Mouse (Mus musculus) neural tube, embryonic 12.5 days (tissue): ENCODE results near the gene Ddx55. TPM values are rescaled to one million over a fixed set of nuclear protein-coding genes. Genes with fewer than 3 reads are reported as not detected.
"Not testable (repeated sequence)": the region's sequence is repeated elsewhere in the genome, so short reads cannot be mapped to it uniquely, and the experiment has no call there.

Experiments used
- ATAC-seq: fragments of 200-750 bp; cut with Nextera tagmentation; 2 replicates; pipeline ENCODE4 v1.8.0; 2017; ENCODE audit warnings: low read depth, mild to moderate bottlenecking, moderate TSS enrichment, moderate library complexity; ENCODE audit not compliant: low FRiP score
- H3K27ac ChIP-seq: fragments of 300-500 bp; sonication (generic); 2 replicates; pipeline ENCODE4 v1.5.1; 2016
- H3K27me3 ChIP-seq: fragments of 300-500 bp; sonication (generic); replicated peaks from 2 replicates; pipeline ENCODE4 v1.6.1; 2016; ENCODE audit warnings: mild to moderate bottlenecking
- H3K36me3 ChIP-seq: fragments of 300-500 bp; sonication (generic); 2 replicates; pipeline ENCODE4 v1.6.1; 2016; ENCODE audit warnings: mild to moderate bottlenecking
- H3K4me1 ChIP-seq: fragments of 300-500 bp; sonication (generic); 2 replicates; pipeline ENCODE4 v1.6.1; 2016
- H3K4me2 ChIP-seq: fragments of 300-500 bp; sonication (generic); replicated peaks from 2 replicates; pipeline ENCODE4 v1.6.1; 2016; ENCODE audit warnings: mild to moderate bottlenecking
- H3K4me3 ChIP-seq: fragments of 300-500 bp; sonication (generic); 2 replicates; pipeline ENCODE4 v1.5.1; 2016
- H3K9ac ChIP-seq: fragments of 300-500 bp; sonication (generic); 2 replicates; pipeline ENCODE4 v1.6.1; 2016; ENCODE audit warnings: mild to moderate bottlenecking
- H3K9me3 ChIP-seq: fragments of 300-500 bp; sonication (generic); 2 replicates; pipeline ENCODE4 v1.6.1; 2016; ENCODE audit warnings: mild to moderate bottlenecking
- WGBS: fragments of 180-500 bp; shearing (Covaris S2); methylation state at CpG from one replicate; pipeline ENCODE4 v1.1.7; 2016; 5-methylcytosine and 5-hydroxymethylcytosine counted together
- polyA plus RNA-seq: library from polyadenylated mRNA; unstranded; fragments of >200 nt; fragmentation: Nextera tagmentation; extraction: Ambion mirVana; gene quantifications from 2 replicates; pipeline ENCODE4 v1.2.1, GENCODE M21; 2016

Gene Ddx55
- polyA plus RNA-seq, 1 experiment from 2014 or later = 21.9 TPM

DNA sequence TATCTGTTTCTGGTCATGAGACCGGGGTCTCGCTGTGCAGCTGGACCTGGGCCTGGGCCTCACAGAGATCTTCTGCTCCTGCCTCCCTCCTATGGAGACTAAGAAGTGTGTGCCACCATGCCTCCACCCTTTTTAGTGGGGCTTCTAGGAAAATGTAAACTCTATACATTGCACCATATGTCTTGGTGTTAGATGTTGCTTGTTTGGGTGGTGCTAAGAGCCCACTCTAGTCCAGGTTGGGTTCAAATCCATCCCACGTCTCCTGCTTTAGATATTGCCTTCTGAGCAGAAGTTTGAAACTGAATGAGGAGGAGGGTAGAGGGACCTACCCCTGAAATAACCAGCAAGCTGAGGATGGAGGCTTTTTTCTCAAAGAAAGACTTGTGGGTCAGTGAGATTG lies 40.1 kb downstream of the Ddx55 start:
- no peaks in the 10 kb centered on the region for H3K27me3 ChIP-seq
- H3K4me3 ChIP-seq = no peak overlapping the region
- H3K27ac ChIP-seq = no peak overlapping the region
- no peaks in the 10 kb centered on the region for H3K4me1 ChIP-seq
- 94% methylated on average over 3 of the region's 3 CpGs for WGBS
- no peak overlapping the region for H3K4me2 ChIP-seq
- no peak for ATAC-seq
- no peak overlapping the region for H3K9ac ChIP-seq
- peaks cover 78% of the 10 kb centered on the region for H3K36me3 ChIP-seq
- H3K9me3 ChIP-seq = no peaks in the 10 kb centered on the region

DNA sequence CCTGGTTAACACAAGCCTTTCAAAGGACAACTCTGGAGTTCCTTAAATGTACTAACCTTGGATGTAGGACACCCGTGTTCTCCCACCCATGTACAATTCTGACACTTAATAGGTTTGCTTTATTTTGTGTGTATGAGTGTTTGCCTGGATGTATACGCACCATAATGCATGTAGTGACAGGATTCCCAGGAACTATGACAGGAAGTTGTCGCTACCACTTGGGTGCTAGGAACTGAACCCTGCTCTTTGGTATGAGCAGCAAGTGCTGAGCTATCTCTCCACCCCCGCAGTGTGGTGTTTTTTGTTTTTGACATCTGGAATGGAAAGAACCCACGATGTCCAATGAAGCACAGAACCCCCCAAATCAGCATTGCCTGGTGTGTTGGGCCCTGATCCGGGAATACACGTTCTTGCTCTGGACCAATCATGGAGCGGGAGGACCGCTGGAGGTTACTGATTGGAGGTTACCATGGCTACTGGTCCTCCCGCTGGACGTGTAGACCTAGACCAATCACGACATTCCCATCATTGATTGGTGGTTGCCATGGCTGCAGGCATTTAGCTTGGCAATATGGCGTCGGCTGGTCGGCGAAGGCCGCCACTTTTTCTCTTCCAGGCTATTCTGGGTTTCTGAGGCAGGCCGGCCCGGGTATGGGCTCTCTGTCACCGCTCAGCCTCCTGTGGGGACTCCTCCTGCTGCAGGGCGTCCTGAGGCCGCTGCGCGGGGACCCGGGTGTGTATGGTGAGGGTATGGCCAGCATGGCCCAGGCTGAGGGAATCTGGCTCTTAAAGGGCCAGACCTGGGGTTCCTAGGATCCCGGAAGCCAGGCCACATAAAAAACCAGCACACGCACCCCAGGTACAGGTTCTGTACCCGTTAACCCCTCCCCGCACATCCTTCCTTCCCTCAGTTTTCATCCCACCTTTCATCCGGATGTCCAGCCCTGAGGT lies 45.8 kb downstream of the Ddx55 start:
- no peak overlapping the region for H3K27ac ChIP-seq
- H3K4me1 ChIP-seq = peaks cover 17% of the 10 kb centered on the region; the same call in 1 of the 2 replicates
- peak; percentile 100 for ATAC-seq
- no peaks in the 10 kb centered on the region for H3K9me3 ChIP-seq
- WGBS = 6% methylated on average over 30 of the region's 30 CpGs
- no peaks in the 10 kb centered on the region for H3K27me3 ChIP-seq
- peak overlapping the region; percentile 85 for H3K4me3 ChIP-seq
- H3K9ac ChIP-seq = peak overlapping the region; percentile 68
- peak overlapping the region; percentile 74 for H3K4me2 ChIP-seq
- peaks cover 40% of the 10 kb centered on the region for H3K36me3 ChIP-seq

DNA sequence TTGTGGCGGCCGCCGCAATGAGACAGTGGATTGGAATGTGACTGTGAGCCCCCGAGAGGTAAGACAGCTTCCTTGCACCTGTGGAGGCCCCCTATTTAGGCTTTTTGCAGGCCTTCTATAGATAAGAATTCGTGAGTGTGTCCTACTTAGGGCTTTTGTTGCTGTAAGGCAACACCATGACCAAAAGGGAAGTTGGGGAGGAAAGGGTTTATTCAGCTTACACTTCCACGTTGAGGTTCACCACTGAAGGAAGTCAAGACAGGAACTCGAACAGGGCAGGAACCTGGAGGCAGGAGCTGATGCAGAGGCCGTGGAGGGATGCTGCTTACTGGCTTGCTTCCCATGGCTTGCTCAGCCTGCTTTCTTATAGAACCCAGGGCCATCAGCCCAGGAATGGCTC lies 47.1 kb downstream of the Ddx55 start:
- Histone ChIP-seq H3K4me2 (peak overlapping the region; percentile 74), H3K36me3 (peaks cover 29% of the 10 kb centered on the region), H3K4me1 (peaks cover 17% of the 10 kb centered on the region; the same call in 1 of the 2 replicates)
- H3K4me3 ChIP-seq, H3K9me3 ChIP-seq, H3K27ac ChIP-seq, ATAC-seq, H3K9ac ChIP-seq, H3K27me3 ChIP-seq: not testable (repeated sequence)
- 68% methylated on average over 8 of the region's 8 CpGs for WGBS

DNA sequence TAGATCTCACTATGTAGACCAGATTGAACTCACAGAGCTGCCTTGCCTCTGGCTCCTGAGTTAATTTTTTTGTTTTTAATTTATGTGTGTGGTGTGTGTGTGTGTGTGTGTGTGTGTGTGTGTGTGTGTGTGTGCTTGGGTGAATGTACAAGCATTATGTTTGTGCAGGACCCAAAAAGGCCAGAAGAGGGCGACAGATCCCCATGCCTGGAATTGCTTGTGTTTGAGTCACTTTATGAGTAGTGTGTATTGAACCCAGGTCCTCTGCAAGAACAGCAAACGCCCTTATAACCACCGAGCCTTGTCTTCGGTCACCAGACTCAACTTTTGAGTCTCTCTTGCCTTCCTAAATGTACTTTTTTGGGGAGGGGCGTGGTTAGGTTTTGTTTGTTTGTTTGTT lies 49.7 kb downstream of the Ddx55 start:
- peaks cover 23% of the 10 kb centered on the region for H3K36me3 ChIP-seq
- no peak for ATAC-seq
- no peak overlapping the region for H3K27ac ChIP-seq
- WGBS = 73% methylated on average over 5 of the region's 5 CpGs
- no peaks in the 10 kb centered on the region for H3K27me3 ChIP-seq
- H3K4me2 ChIP-seq = no peak overlapping the region
- H3K9me3 ChIP-seq = no peaks in the 10 kb centered on the region
- no peak overlapping the region for H3K9ac ChIP-seq
- peaks cover 17% of the 10 kb centered on the region; the same call in 1 of the 2 replicates for H3K4me1 ChIP-seq
- H3K4me3 ChIP-seq = no peak overlapping the region

DNA sequence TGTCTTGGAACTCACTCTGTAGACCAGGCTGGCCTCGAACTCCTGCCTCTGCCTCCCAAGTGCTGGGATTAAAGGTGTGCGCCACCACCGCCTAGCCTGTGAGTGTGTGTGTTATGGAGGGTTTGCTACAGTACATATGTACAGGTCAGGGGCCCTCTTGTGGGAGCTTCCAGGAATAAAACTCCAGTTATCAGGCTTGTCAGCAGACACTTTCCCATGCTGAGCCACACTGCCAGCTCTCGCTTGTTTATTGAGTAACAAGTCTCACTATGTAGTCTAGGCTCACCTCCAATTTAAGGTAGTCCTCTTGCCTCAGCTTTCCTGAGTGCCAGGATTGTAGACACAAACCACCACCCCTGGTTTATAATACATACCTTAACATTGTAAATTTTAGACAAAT lies 51.6 kb downstream of the Ddx55 start:
- ATAC-seq = no peak
- 95% methylated on average over 4 of the region's 4 CpGs for WGBS
- no peak overlapping the region for H3K27ac ChIP-seq
- H3K27me3 ChIP-seq = no peaks in the 10 kb centered on the region
- no peak overlapping the region for H3K4me3 ChIP-seq
- peaks cover 8% of the 10 kb centered on the region; the same call in 1 of the 2 replicates for H3K4me1 ChIP-seq
- peaks cover 38% of the 10 kb centered on the region for H3K36me3 ChIP-seq
- H3K9ac ChIP-seq = 0 out of 2 replicates have a peak overlapping the region, but pooled peaks have one; percentile 0
- no peaks in the 10 kb centered on the region for H3K9me3 ChIP-seq
- H3K4me2 ChIP-seq = no peak overlapping the region

DNA sequence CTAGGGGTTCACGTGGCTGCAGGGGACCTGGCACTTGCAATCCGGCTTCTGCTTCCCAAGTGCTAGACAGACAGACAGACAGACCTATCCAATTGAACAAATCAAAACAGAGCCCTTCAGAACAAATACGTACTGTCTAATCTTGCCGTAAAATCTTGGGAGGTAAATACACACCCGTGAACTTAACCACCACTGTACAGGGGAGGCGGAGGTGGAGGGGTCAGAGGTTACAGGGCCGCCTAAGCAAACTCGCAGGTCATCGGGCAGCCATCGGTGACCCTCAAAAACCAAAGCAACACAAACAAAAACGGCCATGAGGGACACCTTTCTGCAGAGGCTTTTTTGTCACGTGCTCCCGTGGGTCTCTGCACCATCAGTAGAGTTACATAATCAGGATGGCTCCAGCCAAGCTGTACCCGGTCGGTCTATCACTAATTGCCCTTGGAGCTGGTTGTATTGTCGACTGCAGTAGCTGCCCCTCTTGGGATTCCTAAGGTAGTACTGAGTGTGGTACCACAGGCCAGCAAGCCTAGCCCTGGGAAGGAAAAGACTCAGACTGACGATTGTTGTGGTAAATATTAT lies 52.5 kb downstream of the Ddx55 start:
- H3K9ac ChIP-seq = 0 out of 2 replicates have a peak overlapping the region, but pooled peaks have one; percentile 0
- H3K4me1 ChIP-seq = no peaks in the 10 kb centered on the region
- 90% methylated on average over 17 of the region's 17 CpGs for WGBS
- no peak overlapping the region for H3K27ac ChIP-seq
- H3K9me3 ChIP-seq = no peaks in the 10 kb centered on the region
- H3K27me3 ChIP-seq = no peaks in the 10 kb centered on the region
- no peak for ATAC-seq
- H3K36me3 ChIP-seq = peaks cover 41% of the 10 kb centered on the region
- no peak overlapping the region for H3K4me2 ChIP-seq
- H3K4me3 ChIP-seq = no peak overlapping the region

DNA sequence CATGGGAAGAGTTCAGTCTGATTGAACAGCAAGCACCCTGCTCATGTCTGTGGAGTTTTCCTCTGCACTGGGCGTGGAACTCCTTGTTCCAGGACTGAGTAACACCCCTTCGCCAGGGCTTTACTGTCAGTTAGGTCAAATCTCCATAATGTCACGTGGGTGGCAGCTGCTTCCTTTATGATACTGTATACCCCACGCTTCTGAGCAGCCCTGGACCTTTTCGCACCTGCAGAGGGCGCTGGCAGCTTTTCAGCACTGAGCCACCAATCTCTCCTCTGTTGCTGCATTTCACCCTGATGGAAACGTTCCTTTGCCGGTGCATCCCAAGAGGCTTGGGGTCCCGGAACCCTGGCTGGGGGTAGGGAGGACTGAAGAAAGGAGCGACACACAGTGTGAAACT lies 58.3 kb downstream of the Ddx55 start:
- H3K4me2 ChIP-seq = no peak overlapping the region
- no peak for ATAC-seq
- no peak overlapping the region for H3K27ac ChIP-seq
- H3K4me3 ChIP-seq = no peak overlapping the region
- H3K27me3 ChIP-seq = no peaks in the 10 kb centered on the region
- no peaks in the 10 kb centered on the region for H3K9me3 ChIP-seq
- H3K9ac ChIP-seq = no peak overlapping the region
- WGBS = 75% methylated on average over 10 of the region's 10 CpGs
- peaks cover 62% of the 10 kb centered on the region for H3K36me3 ChIP-seq
- H3K4me1 ChIP-seq = no peaks in the 10 kb centered on the region

DNA sequence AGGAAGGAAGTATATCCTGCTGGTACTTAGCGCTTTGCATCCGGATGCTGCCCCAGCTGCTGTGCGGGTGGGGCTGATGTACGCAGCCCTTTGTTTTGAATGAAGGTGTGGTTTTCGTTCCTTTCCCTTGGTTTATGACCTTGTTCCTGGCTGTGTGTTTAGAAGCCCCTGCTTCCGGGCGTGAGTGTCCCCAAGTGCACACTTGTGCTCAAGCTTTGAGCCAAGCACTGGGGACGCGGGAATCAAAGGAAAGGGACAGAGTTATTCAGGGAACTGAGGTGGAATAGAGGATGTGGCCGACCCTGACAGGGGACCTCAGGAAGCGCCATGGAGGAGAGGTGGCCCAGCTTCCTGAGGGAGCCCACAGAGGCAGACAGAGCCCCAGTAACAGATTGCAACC lies 62.0 kb downstream of the Ddx55 start:
- ATAC-seq = no peak
- WGBS = 88% methylated on average over 11 of the region's 11 CpGs
- H3K36me3 ChIP-seq = peaks cover 59% of the 10 kb centered on the region

DNA sequence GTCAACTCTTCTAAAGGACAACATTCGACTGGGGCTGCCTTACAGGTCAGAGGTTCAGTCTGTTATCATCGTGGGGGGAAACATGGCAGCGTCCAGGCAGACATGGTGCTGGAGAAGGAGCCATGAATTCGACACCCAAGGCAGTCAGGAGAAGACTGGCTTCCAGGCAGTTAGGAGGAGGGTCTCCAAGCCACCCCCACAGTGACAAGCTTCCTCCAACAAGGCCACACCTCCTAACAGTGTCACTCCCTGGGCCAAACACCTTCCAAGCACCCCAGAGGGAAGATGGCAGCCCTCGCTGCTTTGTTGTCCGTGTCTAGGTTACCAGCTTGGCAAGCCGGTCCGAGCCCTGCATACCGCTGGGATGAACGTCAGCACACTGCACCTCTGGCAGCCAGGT lies 66.0 kb downstream of the Ddx55 start:
- Histone ChIP-seq H3K9me3 (no peaks in the 10 kb centered on the region), H3K27me3 (no peaks in the 10 kb centered on the region), H3K4me3 (no peak overlapping the region), H3K27ac (no peak overlapping the region), H3K36me3 (peaks cover 40% of the 10 kb centered on the region), H3K4me2 (no peak overlapping the region), H3K9ac (no peak overlapping the region), H3K4me1 (no peaks in the 10 kb centered on the region)
- ATAC-seq = no peak
- 89% methylated on average over 10 of the region's 10 CpGs for WGBS

More for the DNA sequence above, 62.0 kb downstream of the Ddx55 start:
- no peaks in the 10 kb centered on the region for H3K9me3 ChIP-seq
- H3K27ac ChIP-seq = no peak overlapping the region
- H3K4me2 ChIP-seq = no peak overlapping the region
- no peaks in the 10 kb centered on the region for H3K4me1 ChIP-seq
- H3K4me3 ChIP-seq = no peak overlapping the region
- no peaks in the 10 kb centered on the region for H3K27me3 ChIP-seq
- no peak overlapping the region for H3K9ac ChIP-seq

Other genes with a start within 250 kb of the Ddx55 start
- gene Mphosph9, start 224.9 kb upstream of the Ddx55 start, polyA plus RNA-seq = 17.9 and 18.8 TPM in 2 replicates
- gene 2810006K23Rik, start 224.8 kb upstream of the Ddx55 start, polyA plus RNA-seq = 21.2 and 22.9 TPM in 2 replicates
- gene Cdk2ap1, start 189.8 kb upstream of the Ddx55 start, polyA plus RNA-seq = 293 and 314 TPM in 2 replicates
- gene Sbno1, start 126.9 kb upstream of the Ddx55 start, polyA plus RNA-seq = 108 and 119 TPM in 2 replicates
- gene Kmt5a, start 112.9 kb upstream of the Ddx55 start, polyA plus RNA-seq = 67.2 and 81.3 TPM in 2 replicates
- gene Rilpl2, start 74.5 kb upstream of the Ddx55 start, polyA plus RNA-seq = 18.4 and 18.9 TPM in 2 replicates
- gene Snrnp35, start 69.7 kb upstream of the Ddx55 start, polyA plus RNA-seq = 29.5 and 29.6 TPM in 2 replicates
- gene Rilpl1, start 21.5 kb upstream of the Ddx55 start, polyA plus RNA-seq = 18.1 and 19.8 TPM in 2 replicates
- 389 and 400 TPM in 2 replicates for gene Tmed2, start 12.2 kb upstream of the Ddx55 start, polyA plus RNA-seq
- 75.7 and 76.2 TPM in 2 replicates for gene Eif2b1, start 26.3 kb downstream of the Ddx55 start, polyA plus RNA-seq
- gene Gtf2h3, start 26.3 kb downstream of the Ddx55 start, polyA plus RNA-seq = 62.0 and 71.2 TPM in 2 replicates
- 49.3 and 52.1 TPM in 2 replicates for gene Atp6v0a2, start 75.7 kb downstream of the Ddx55 start, polyA plus RNA-seq
- 0.15 and 0.18 TPM in 2 replicates for gene Dnah10, start 172.2 kb downstream of the Ddx55 start, polyA plus RNA-seq